Mouse (Mus musculus): ENCODE results near the gene Chmp5. TPM values are rescaled to one million over a fixed set of nuclear protein-coding genes. Genes with fewer than 3 reads are reported as not detected.

Chmp5 gene
- polyA plus RNA-seq, 1 experiment from 2014 or later: 159 TPM

- Histone ChIP-seq H3K36me3 (ENCODE audit: control insufficient read depth, insufficient read depth, low read length) (peaks cover 42% of the 10 kb centered on the region), H3K4me1 (ENCODE audit: control insufficient read depth, insufficient read depth, low read length) (no peaks in the 10 kb centered on the region), H3K27ac (ENCODE audit: low read depth, low read length) (no peak overlapping the region), H3K4me2 (no peak overlapping the region), H3K27me3 (ENCODE audit: control insufficient read depth, insufficient read depth, low read length) (no peaks in the 10 kb centered on the region), H3K9me3 (ENCODE audit: control insufficient read depth, low read length) (no peaks in the 10 kb centered on the region; the same call in 1 of the 2 replicates), H3K9ac (ENCODE audit: low read length) (no peak overlapping the region), H3K4me3 (ENCODE audit: low read depth, low read length) (no peak overlapping the region)
- ATAC-seq (ENCODE audit: low FRiP score) (no peak), DNase-seq (ENCODE audit: low spot score, missing footprints) (peak; percentile 82)
- WGBS: 91% methylated on average over 9 of the region's 9 CpGs
These were observed 11.9 kb upstream of the Chmp5 start for GRCm38 (mm10) chr4:40936175-40936839.

- H3K36me3 ChIP-seq (ENCODE audit: control insufficient read depth, insufficient read depth, low read length): peaks cover 54% of the 10 kb centered on the region
These were observed 9.4 kb upstream of the Chmp5 start for GRCm38 (mm10) chr4:40938793-40939192.

GRCm38 (mm10) chr4:40943651-40944050 lies 4.6 kb upstream of the Chmp5 start:
- DNase-seq (ENCODE audit: low spot score, missing footprints) (no peak), ATAC-seq (ENCODE audit: low FRiP score) (no peak)
- H3K27me3 ChIP-seq (ENCODE audit: control insufficient read depth, insufficient read depth, low read length): no peaks in the 10 kb centered on the region
- H3K36me3 ChIP-seq (ENCODE audit: control insufficient read depth, insufficient read depth, low read length): peaks cover 36% of the 10 kb centered on the region
- no peak overlapping the region for H3K4me2 ChIP-seq
- H3K27ac ChIP-seq (ENCODE audit: low read depth, low read length): no peak overlapping the region
- no peak overlapping the region for H3K4me3 ChIP-seq (ENCODE audit: low read depth, low read length)
- H3K9me3 ChIP-seq (ENCODE audit: control insufficient read depth, low read length): no peaks in the 10 kb centered on the region; the same call in 1 of the 2 replicates
- WGBS: 98% methylated on average over 5 of the region's 5 CpGs
- no peak overlapping the region for H3K9ac ChIP-seq (ENCODE audit: low read length)
- peaks cover 9% of the 10 kb centered on the region for H3K4me1 ChIP-seq (ENCODE audit: control insufficient read depth, insufficient read depth, low read length)

More at GRCm38 (mm10) chr4:40938793-40939192, 9.4 kb upstream of the Chmp5 start:
- no peak overlapping the region for H3K27ac ChIP-seq (ENCODE audit: low read depth, low read length)
- 95% methylated on average over 5 of the region's 5 CpGs for WGBS
- no peak overlapping the region for H3K4me3 ChIP-seq (ENCODE audit: low read depth, low read length)
- no peak overlapping the region for H3K9ac ChIP-seq (ENCODE audit: low read length)
- no peaks in the 10 kb centered on the region; the same call in 1 of the 2 replicates for H3K9me3 ChIP-seq (ENCODE audit: control insufficient read depth, low read length)
- no peaks in the 10 kb centered on the region for H3K27me3 ChIP-seq (ENCODE audit: control insufficient read depth, insufficient read depth, low read length)
- H3K4me1 ChIP-seq (ENCODE audit: control insufficient read depth, insufficient read depth, low read length): no peaks in the 10 kb centered on the region
- H3K4me2 ChIP-seq: no peak overlapping the region
- ATAC-seq (ENCODE audit: low FRiP score) (no peak), DNase-seq (ENCODE audit: low spot score, missing footprints) (no peak)

GRCm38 (mm10) chr4:40946516-40947121 lies 1.6 kb upstream of the Chmp5 start:
- WGBS: 91% methylated on average over 7 of the region's 7 CpGs

GRCm38 (mm10) chr4:40947565-40948159 lies 545 bp upstream of the Chmp5 start:
- Histone ChIP-seq H3K4me3 (ENCODE audit: low read depth, low read length) (peak overlapping the region; percentile 84), H3K4me2 (peak overlapping the region; percentile 73), H3K4me1 (ENCODE audit: control insufficient read depth, insufficient read depth, low read length) (peaks cover 17% of the 10 kb centered on the region), H3K36me3 (ENCODE audit: control insufficient read depth, insufficient read depth, low read length) (peaks cover 14% of the 10 kb centered on the region), H3K27ac (ENCODE audit: low read depth, low read length) (peak overlapping the region; percentile 82), H3K27me3 (ENCODE audit: control insufficient read depth, insufficient read depth, low read length) (no peaks in the 10 kb centered on the region), H3K9ac (ENCODE audit: low read length) (peak overlapping the region; percentile 87), H3K9me3 (ENCODE audit: control insufficient read depth, low read length) (no peaks in the 10 kb centered on the region)
- peak; percentile 97 for DNase-seq (ENCODE audit: low spot score, missing footprints)
- WGBS: under 1% methylated on average over 40 of the region's 40 CpGs
- no peak; the same call in 1 of the 2 replicates for ATAC-seq (ENCODE audit: low FRiP score)

More at GRCm38 (mm10) chr4:40946516-40947121, 1.6 kb upstream of the Chmp5 start:
- no peak for ATAC-seq (ENCODE audit: low FRiP score)
- Histone ChIP-seq H3K36me3 (ENCODE audit: control insufficient read depth, insufficient read depth, low read length) (peaks cover 20% of the 10 kb centered on the region), H3K9me3 (ENCODE audit: control insufficient read depth, low read length) (no peaks in the 10 kb centered on the region), H3K27me3 (ENCODE audit: control insufficient read depth, insufficient read depth, low read length) (no peaks in the 10 kb centered on the region), H3K9ac (ENCODE audit: low read length) (peak overlapping the region; percentile 87), H3K4me3 (ENCODE audit: low read depth, low read length) (peak overlapping the region; percentile 84), H3K4me2 (peak overlapping the region; percentile 73), H3K4me1 (ENCODE audit: control insufficient read depth, insufficient read depth, low read length) (peaks cover 17% of the 10 kb centered on the region), H3K27ac (ENCODE audit: low read depth, low read length) (no peak overlapping the region)
- no peak for DNase-seq (ENCODE audit: low spot score, missing footprints)

- Histone ChIP-seq H3K36me3 (ENCODE audit: control insufficient read depth, insufficient read depth, low read length) (peaks cover 18% of the 10 kb centered on the region), H3K9me3 (ENCODE audit: control insufficient read depth, low read length) (no peaks in the 10 kb centered on the region), H3K27ac (ENCODE audit: low read depth, low read length) (no peak overlapping the region), H3K27me3 (ENCODE audit: control insufficient read depth, insufficient read depth, low read length) (no peaks in the 10 kb centered on the region), H3K4me1 (ENCODE audit: control insufficient read depth, insufficient read depth, low read length) (peaks cover 8% of the 10 kb centered on the region), H3K4me3 (ENCODE audit: low read depth, low read length) (no peak overlapping the region), H3K9ac (ENCODE audit: low read length) (no peak overlapping the region), H3K4me2 (no peak overlapping the region)
- DNase-seq (ENCODE audit: low spot score, missing footprints) (no peak), ATAC-seq (ENCODE audit: low FRiP score) (no peak)
- 95% methylated on average over 1 of the region's 1 CpGs for WGBS
These were observed 5.3 kb downstream of the Chmp5 start for GRCm38 (mm10) chr4:40953521-40953920.

GRCm38 (mm10) chr4:40955942-40956341 lies 7.7 kb downstream of the Chmp5 start:
- DNase-seq (ENCODE audit: low spot score, missing footprints) (no peak), ATAC-seq (ENCODE audit: low FRiP score) (no peak)
- 89% methylated on average over 6 of the region's 6 CpGs for WGBS
- Histone ChIP-seq H3K27me3 (ENCODE audit: control insufficient read depth, insufficient read depth, low read length) (no peaks in the 10 kb centered on the region), H3K4me2 (no peak overlapping the region), H3K36me3 (ENCODE audit: control insufficient read depth, insufficient read depth, low read length) (peaks cover 23% of the 10 kb centered on the region), H3K9me3 (ENCODE audit: control insufficient read depth, low read length) (no peaks in the 10 kb centered on the region), H3K9ac (ENCODE audit: low read length) (no peak overlapping the region), H3K4me1 (ENCODE audit: control insufficient read depth, insufficient read depth, low read length) (no peaks in the 10 kb centered on the region), H3K4me3 (ENCODE audit: low read depth, low read length) (no peak overlapping the region), H3K27ac (ENCODE audit: low read depth, low read length) (no peak overlapping the region)

GRCm38 (mm10) chr4:40963536-40963935 lies 15.3 kb downstream of the Chmp5 start:
- H3K4me3 ChIP-seq (ENCODE audit: low read depth, low read length): no peak overlapping the region
- H3K9ac ChIP-seq (ENCODE audit: low read length): no peak overlapping the region
- H3K4me2 ChIP-seq: no peak overlapping the region
- H3K9me3 ChIP-seq (ENCODE audit: control insufficient read depth, low read length): no peaks in the 10 kb centered on the region
- H3K27me3 ChIP-seq (ENCODE audit: control insufficient read depth, insufficient read depth, low read length): no peaks in the 10 kb centered on the region
- no peak for ATAC-seq (ENCODE audit: low FRiP score)
- peaks cover 9% of the 10 kb centered on the region; the same call in 1 of the 2 replicates for H3K36me3 ChIP-seq (ENCODE audit: control insufficient read depth, insufficient read depth, low read length)
- no peak for DNase-seq (ENCODE audit: low spot score, missing footprints)
- 88% methylated on average over 3 of the region's 3 CpGs for WGBS
- H3K4me1 ChIP-seq (ENCODE audit: control insufficient read depth, insufficient read depth, low read length): no peaks in the 10 kb centered on the region
- no peak overlapping the region for H3K27ac ChIP-seq (ENCODE audit: low read depth, low read length)

GRCm38 (mm10) chr4:40969161-40969560 lies 21.0 kb downstream of the Chmp5 start:
- no peaks in the 10 kb centered on the region for H3K9me3 ChIP-seq (ENCODE audit: control insufficient read depth, low read length)
- H3K27ac ChIP-seq (ENCODE audit: low read depth, low read length): no peak overlapping the region
- no peaks in the 10 kb centered on the region for H3K36me3 ChIP-seq (ENCODE audit: control insufficient read depth, insufficient read depth, low read length)
- WGBS: 81% methylated on average over 4 of the region's 4 CpGs
- H3K4me3 ChIP-seq (ENCODE audit: low read depth, low read length): no peak overlapping the region
- peaks cover 5% of the 10 kb centered on the region for H3K4me1 ChIP-seq (ENCODE audit: control insufficient read depth, insufficient read depth, low read length)
- ATAC-seq (ENCODE audit: low FRiP score) (no peak), DNase-seq (ENCODE audit: low spot score, missing footprints) (no peak)
- H3K27me3 ChIP-seq (ENCODE audit: control insufficient read depth, insufficient read depth, low read length): no peaks in the 10 kb centered on the region
- H3K4me2 ChIP-seq: no peak overlapping the region
- no peak overlapping the region for H3K9ac ChIP-seq (ENCODE audit: low read length)

Measured in midbrain, embryonic 11.5 days (tissue).